Mouse (Mus musculus): ENCODE results near the gene Fcho2. TPM values are rescaled to one million over a fixed set of nuclear protein-coding genes. Genes with fewer than 3 reads are reported as not detected.

Gene Fcho2
- total RNA-seq, 1 experiment: 13.6 TPM

DNA sequence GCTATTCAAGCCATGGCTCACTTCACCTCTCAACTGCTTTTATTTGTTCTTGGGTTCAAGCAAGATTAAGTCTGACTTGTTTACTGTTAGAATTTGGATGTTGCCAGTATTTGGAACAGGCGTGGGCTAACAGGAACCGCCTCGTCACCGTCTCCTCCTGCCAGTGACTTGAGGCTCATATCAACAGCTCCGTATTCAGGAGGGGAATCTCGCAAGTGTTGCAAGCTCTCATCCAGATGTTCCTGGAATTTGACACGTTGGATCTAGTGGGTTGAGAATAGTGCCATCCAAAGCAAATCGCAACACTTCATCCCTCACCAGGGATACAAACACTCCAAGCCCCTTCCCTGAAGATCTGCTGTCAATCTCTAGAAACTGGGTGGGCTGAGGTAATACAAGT, 105.0 kb downstream of the Fcho2 start:
- Histone ChIP-seq H3K4me1 (ENCODE audit: control insufficient read depth in 2 of 2, insufficient read depth in 2 of 2, low read length in 2 of 2, poor library complexity in 1 of 2) (no peaks in the 10 kb centered on the region), H3K9ac (ENCODE audit: insufficient read depth, low read depth, low read length, poor library complexity, severe bottlenecking) (no peak overlapping the region), H3K36me3 (ENCODE audit: control insufficient read depth, insufficient read depth, low read length, poor library complexity, severe bottlenecking) (no peaks in the 10 kb centered on the region), H3K9me3 (ENCODE audit: control insufficient read depth, insufficient read depth, low read depth, low read length) (no peaks in the 10 kb centered on the region), H3K4me3 (ENCODE audit: insufficient read depth in 1 of 2, low read depth in 1 of 2, low read length in 2 of 2, poor library complexity in 1 of 2, severe bottlenecking in 1 of 2) (no peak overlapping the region), H3K27ac (ENCODE audit: insufficient read depth, low read depth, low read length, poor library complexity, severe bottlenecking) (no peak overlapping the region)
- DNase-seq (ENCODE audit: low read depth, low spot score): no peak
- no peak for TF ChIP-seq HCFC1 (IDR thresholded peaks at IDR 0.05; ENCODE audit: borderline replicate concordance, insufficient read depth, low read length)
- TF ChIP-seq ZNF384 (IDR thresholded peaks at IDR 0.05; ENCODE audit: low read depth, low read length): no peak
- TF ChIP-seq MAFK (IDR thresholded peaks at IDR 0.05; ENCODE audit: insufficient read depth, low read depth, low read length): no peak
- in situ Hi-C loops (cut with MboI; ENCODE audit: low sequenced_read_pairs in 2 of 2, unreplicated experiment in 2 of 2): no loop called here

DNA sequence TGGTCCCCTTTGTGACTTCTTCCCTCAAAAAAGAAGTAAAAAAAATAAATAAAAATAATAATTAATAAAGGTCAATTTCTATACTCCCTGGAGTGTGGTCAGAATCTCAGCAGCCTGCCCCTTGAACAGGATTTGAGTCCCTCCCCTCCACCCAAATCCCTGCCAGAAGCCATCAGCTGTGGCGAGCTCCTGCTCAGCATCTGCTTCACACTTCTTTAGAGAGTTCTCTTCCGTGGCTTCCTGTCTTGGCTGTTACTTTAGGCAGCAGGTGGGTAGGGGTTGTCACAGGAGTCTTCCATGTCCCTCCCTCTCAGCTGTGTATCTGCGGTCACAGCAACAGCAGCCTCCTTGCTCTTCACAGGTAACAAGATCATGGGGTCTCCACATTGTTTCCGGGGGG, 109.7 kb downstream of the Fcho2 start:
- no peak overlapping the region for H3K9ac ChIP-seq (ENCODE audit: insufficient read depth, low read depth, low read length, poor library complexity, severe bottlenecking)
- H3K9me3 ChIP-seq (ENCODE audit: control insufficient read depth, insufficient read depth, low read depth, low read length): no peaks in the 10 kb centered on the region
- no peaks in the 10 kb centered on the region for H3K4me1 ChIP-seq (ENCODE audit: control insufficient read depth in 2 of 2, insufficient read depth in 2 of 2, low read length in 2 of 2, poor library complexity in 1 of 2)
- in situ Hi-C loops (cut with MboI; ENCODE audit: low sequenced_read_pairs in 2 of 2, unreplicated experiment in 2 of 2): no loop called here
- TF ChIP-seq CHD2 (IDR thresholded peaks at IDR 0.05; ENCODE audit: low read depth, low read length) (no peak), ZC3H11A (IDR thresholded peaks at IDR 0.05; ENCODE audit: borderline replicate concordance, low read depth, low read length) (no peak), ZNF384 (IDR thresholded peaks at IDR 0.05; ENCODE audit: low read depth, low read length) (no peak), MAFK (IDR thresholded peaks at IDR 0.05; ENCODE audit: insufficient read depth, low read depth, low read length) (no peak), HCFC1 (IDR thresholded peaks at IDR 0.05; ENCODE audit: borderline replicate concordance, insufficient read depth, low read length) (no peak)
- H3K27ac ChIP-seq (ENCODE audit: insufficient read depth, low read depth, low read length, poor library complexity, severe bottlenecking): no peak overlapping the region
- no peak overlapping the region for H3K4me3 ChIP-seq (ENCODE audit: insufficient read depth in 1 of 2, low read depth in 1 of 2, low read length in 2 of 2, poor library complexity in 1 of 2, severe bottlenecking in 1 of 2)
- H3K36me3 ChIP-seq (ENCODE audit: control insufficient read depth, insufficient read depth, low read length, poor library complexity, severe bottlenecking): peaks cover 2% of the 10 kb centered on the region; the same call in 1 of the 2 replicates
- DNase-seq (ENCODE audit: low read depth, low spot score): no peak

DNA sequence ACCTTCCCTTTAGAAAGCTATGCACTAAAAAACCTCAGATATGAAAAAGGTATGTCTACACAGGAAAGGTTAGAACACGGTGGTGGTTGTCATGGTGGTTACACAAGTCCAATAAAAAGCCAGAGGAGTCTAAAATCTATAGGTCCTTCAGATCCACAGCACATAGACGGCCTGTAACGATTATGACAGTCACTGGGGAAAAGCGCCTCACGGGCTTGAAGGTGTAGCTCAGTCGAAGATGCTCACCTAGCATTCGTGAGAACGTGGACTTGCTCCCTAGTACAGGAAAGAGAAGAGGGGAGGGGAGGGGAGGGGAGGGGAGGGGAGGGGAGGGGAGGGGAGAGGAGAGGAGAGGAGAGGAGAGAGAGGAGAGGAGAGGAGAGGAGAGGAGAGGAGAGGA, 111.5 kb downstream of the Fcho2 start:
- Histone ChIP-seq H3K9ac (ENCODE audit: insufficient read depth, low read depth, low read length, poor library complexity, severe bottlenecking) (no peak overlapping the region), H3K36me3 (ENCODE audit: control insufficient read depth, insufficient read depth, low read length, poor library complexity, severe bottlenecking) (peaks cover 2% of the 10 kb centered on the region; the same call in 1 of the 2 replicates), H3K4me3 (ENCODE audit: insufficient read depth in 1 of 2, low read depth in 1 of 2, low read length in 2 of 2, poor library complexity in 1 of 2, severe bottlenecking in 1 of 2) (no peak overlapping the region), H3K27ac (ENCODE audit: insufficient read depth, low read depth, low read length, poor library complexity, severe bottlenecking) (no peak overlapping the region), H3K9me3 (ENCODE audit: control insufficient read depth, insufficient read depth, low read depth, low read length) (no peaks in the 10 kb centered on the region), H3K4me1 (ENCODE audit: control insufficient read depth in 2 of 2, insufficient read depth in 2 of 2, low read length in 2 of 2, poor library complexity in 1 of 2) (no peaks in the 10 kb centered on the region)
- DNase-seq (ENCODE audit: low read depth, low spot score): no peak
- in situ Hi-C loops (cut with MboI; ENCODE audit: low sequenced_read_pairs in 2 of 2, unreplicated experiment in 2 of 2): no loop called here
- TF ChIP-seq CHD2 (IDR thresholded peaks at IDR 0.05; ENCODE audit: low read depth, low read length) (no peak), HCFC1 (IDR thresholded peaks at IDR 0.05; ENCODE audit: borderline replicate concordance, insufficient read depth, low read length) (no peak), MAFK (IDR thresholded peaks at IDR 0.05; ENCODE audit: insufficient read depth, low read depth, low read length) (no peak), ZC3H11A (IDR thresholded peaks at IDR 0.05; ENCODE audit: borderline replicate concordance, low read depth, low read length) (no peak), ZNF384 (IDR thresholded peaks at IDR 0.05; ENCODE audit: low read depth, low read length) (no peak)

DNA sequence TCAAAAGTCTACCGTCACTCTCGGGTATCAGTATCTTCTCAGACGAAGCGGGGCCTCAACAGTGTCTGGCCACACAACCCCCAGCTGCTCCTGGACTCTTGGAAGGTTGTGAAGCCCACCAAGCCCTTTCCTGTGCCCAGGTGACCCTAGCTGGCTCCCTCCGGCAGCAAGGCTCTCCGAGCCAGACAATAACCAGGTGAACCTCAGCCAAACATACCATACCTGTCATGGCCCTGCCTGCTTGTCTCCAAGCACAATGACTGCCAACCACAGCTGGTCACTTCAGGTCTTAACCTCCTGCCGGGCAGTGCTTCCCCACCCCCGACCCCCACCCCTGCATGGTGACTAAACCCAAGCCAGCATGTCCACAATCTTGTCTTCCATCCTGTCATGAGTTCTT, 112.9 kb downstream of the Fcho2 start:
- H3K4me1 ChIP-seq (ENCODE audit: control insufficient read depth in 2 of 2, insufficient read depth in 2 of 2, low read length in 2 of 2, poor library complexity in 1 of 2): no peaks in the 10 kb centered on the region
- no peak for DNase-seq (ENCODE audit: low read depth, low spot score)
- no peak overlapping the region for H3K27ac ChIP-seq (ENCODE audit: insufficient read depth, low read depth, low read length, poor library complexity, severe bottlenecking)
- H3K4me3 ChIP-seq (ENCODE audit: insufficient read depth in 1 of 2, low read depth in 1 of 2, low read length in 2 of 2, poor library complexity in 1 of 2, severe bottlenecking in 1 of 2): no peak overlapping the region
- no peak for TF ChIP-seq ZC3H11A (IDR thresholded peaks at IDR 0.05; ENCODE audit: borderline replicate concordance, low read depth, low read length)
- no peak for TF ChIP-seq HCFC1 (IDR thresholded peaks at IDR 0.05; ENCODE audit: borderline replicate concordance, insufficient read depth, low read length)
- TF ChIP-seq ZNF384 (IDR thresholded peaks at IDR 0.05; ENCODE audit: low read depth, low read length): no peak
- no peak for TF ChIP-seq MAFK (IDR thresholded peaks at IDR 0.05; ENCODE audit: insufficient read depth, low read depth, low read length)
- TF ChIP-seq CHD2 (IDR thresholded peaks at IDR 0.05; ENCODE audit: low read depth, low read length): no peak
- no peaks in the 10 kb centered on the region for H3K9me3 ChIP-seq (ENCODE audit: control insufficient read depth, insufficient read depth, low read depth, low read length)
- in situ Hi-C loops (cut with MboI; ENCODE audit: low sequenced_read_pairs in 2 of 2, unreplicated experiment in 2 of 2): no loop called here
- H3K36me3 ChIP-seq (ENCODE audit: control insufficient read depth, insufficient read depth, low read length, poor library complexity, severe bottlenecking): peaks cover 2% of the 10 kb centered on the region; the same call in 1 of the 2 replicates
- H3K9ac ChIP-seq (ENCODE audit: insufficient read depth, low read depth, low read length, poor library complexity, severe bottlenecking): no peak overlapping the region

DNA sequence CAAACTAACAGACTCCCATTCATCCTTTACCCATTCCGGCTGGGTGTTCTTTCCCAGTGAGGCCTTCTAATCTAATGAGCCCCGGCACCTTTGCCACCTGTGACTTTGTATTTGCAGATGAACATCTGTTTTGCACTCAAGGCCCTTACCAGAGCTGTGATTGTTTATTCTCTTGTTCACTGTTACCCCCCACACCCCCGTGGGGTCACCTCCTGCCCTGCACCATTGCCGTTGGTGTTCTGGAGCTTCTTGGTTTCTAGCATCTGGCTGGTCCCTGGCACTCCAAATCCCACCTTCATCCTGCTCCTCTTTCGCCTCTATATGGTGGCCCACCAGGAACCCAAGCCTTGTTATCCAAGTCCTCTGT, 114.0 kb downstream of the Fcho2 start:
- TF ChIP-seq ZC3H11A (IDR thresholded peaks at IDR 0.05; ENCODE audit: borderline replicate concordance, low read depth, low read length): no peak
- no peak for TF ChIP-seq HCFC1 (IDR thresholded peaks at IDR 0.05; ENCODE audit: borderline replicate concordance, insufficient read depth, low read length)
- no peak for TF ChIP-seq CHD2 (IDR thresholded peaks at IDR 0.05; ENCODE audit: low read depth, low read length)
- no peak for TF ChIP-seq MAFK (IDR thresholded peaks at IDR 0.05; ENCODE audit: insufficient read depth, low read depth, low read length)
- TF ChIP-seq ZNF384 (IDR thresholded peaks at IDR 0.05; ENCODE audit: low read depth, low read length): no peak
- in situ Hi-C loops (cut with MboI; ENCODE audit: low sequenced_read_pairs in 2 of 2, unreplicated experiment in 2 of 2): no loop called here
- H3K27ac ChIP-seq (ENCODE audit: insufficient read depth, low read depth, low read length, poor library complexity, severe bottlenecking): no peak overlapping the region
- peaks cover 2% of the 10 kb centered on the region; the same call in 1 of the 2 replicates for H3K36me3 ChIP-seq (ENCODE audit: control insufficient read depth, insufficient read depth, low read length, poor library complexity, severe bottlenecking)
- H3K9ac ChIP-seq (ENCODE audit: insufficient read depth, low read depth, low read length, poor library complexity, severe bottlenecking): no peak overlapping the region
- no peak overlapping the region for H3K4me3 ChIP-seq (ENCODE audit: insufficient read depth in 1 of 2, low read depth in 1 of 2, low read length in 2 of 2, poor library complexity in 1 of 2, severe bottlenecking in 1 of 2)
- DNase-seq (ENCODE audit: low read depth, low spot score): no peak
- no peaks in the 10 kb centered on the region for H3K9me3 ChIP-seq (ENCODE audit: control insufficient read depth, insufficient read depth, low read depth, low read length)
- no peaks in the 10 kb centered on the region for H3K4me1 ChIP-seq (ENCODE audit: control insufficient read depth in 2 of 2, insufficient read depth in 2 of 2, low read length in 2 of 2, poor library complexity in 1 of 2)

Measured in ES-E14 (cell line).